Mouse (Mus musculus) intestine, embryonic 15.5 days (tissue): ENCODE measurements around the gene Cgrrf1. TPM values are rescaled to one million over a fixed set of nuclear protein-coding genes. Genes with fewer than 3 reads are reported as not detected.
"Not testable (repeated sequence)": the region's sequence is repeated elsewhere in the genome, so short reads cannot be mapped to it uniquely, and the experiment has no call there.

ENCODE experiments used
- ATAC-seq: fragments of 200-750 bp; cut with Nextera tagmentation; 2 replicates; pipeline ENCODE4 v1.8.0; 2017; ENCODE audit warnings: moderate TSS enrichment, moderate library complexity
- H3K27ac ChIP-seq: fragments of 300-500 bp; sonication (generic); 2 replicates; pipeline ENCODE4 v1.5.1; 2015; ENCODE audit warnings: mild to moderate bottlenecking, inconsistent platforms
- H3K27me3 ChIP-seq: fragments of 300-500 bp; sonication (generic); replicated peaks from 2 replicates; pipeline ENCODE4 v1.6.1; 2015; ENCODE audit warnings: inconsistent platforms
- H3K36me3 ChIP-seq: fragments of 300-500 bp; sonication (generic); 2 replicates; pipeline ENCODE4 v1.6.1; 2015; ENCODE audit warnings: inconsistent platforms
- H3K4me1 ChIP-seq: fragments of 300-500 bp; sonication (generic); replicated peaks from 2 replicates; pipeline ENCODE4 v1.6.1; 2015; ENCODE audit warnings: inconsistent platforms
- H3K4me2 ChIP-seq: fragments of 300-500 bp; sonication (generic); replicated peaks from 2 replicates; pipeline ENCODE4 v1.6.1; 2015; ENCODE audit warnings: mild to moderate bottlenecking, inconsistent platforms
- H3K4me3 ChIP-seq: fragments of 300-500 bp; sonication (generic); replicated peaks from 2 replicates; pipeline ENCODE4 v1.5.1; 2015; ENCODE audit warnings: inconsistent platforms
- H3K9ac ChIP-seq: fragments of 300-500 bp; sonication (generic); 2 replicates; pipeline ENCODE4 v1.6.1; 2015; ENCODE audit warnings: inconsistent platforms
- H3K9me3 ChIP-seq: fragments of 300-500 bp; sonication (generic); 2 replicates; pipeline ENCODE4 v1.6.1; 2016; ENCODE audit warnings: inconsistent platforms
- WGBS: fragments of 180-500 bp; shearing (Covaris S2); methylation state at CpG from one replicate; pipeline ENCODE4 v1.1.7; 2015; 5-methylcytosine and 5-hydroxymethylcytosine counted together
- polyA plus RNA-seq: library from polyadenylated mRNA; unstranded; fragments of >200 nt; fragmentation: Nextera tagmentation; extraction: Ambion mirVana; gene quantifications from 2 replicates; pipeline ENCODE4 v1.2.1, GENCODE M21; 2015

Gene Cgrrf1
- polyA plus RNA-seq, 1 experiment from 2014 or later: 21.6 TPM

- Histone ChIP-seq H3K9ac (no peak overlapping the region), H3K27ac (no peak overlapping the region), H3K4me2 (no peak overlapping the region), H3K9me3 (no peaks in the 10 kb centered on the region), H3K36me3 (no peaks in the 10 kb centered on the region), H3K27me3 (no peaks in the 10 kb centered on the region), H3K4me3 (no peak overlapping the region), H3K4me1 (no peaks in the 10 kb centered on the region)
- WGBS: 78% methylated on average over 1 of the region's 1 CpGs
- ATAC-seq: no peak
Measured at GRCm38 (mm10) chr14:46803791-46804190, 28.1 kb upstream of the Cgrrf1 start.

- Histone ChIP-seq H3K4me2 (no peak overlapping the region), H3K4me3 (no peak overlapping the region), H3K9ac (no peak overlapping the region), H3K27me3 (no peaks in the 10 kb centered on the region), H3K9me3 (no peaks in the 10 kb centered on the region), H3K27ac (no peak overlapping the region), H3K4me1 (no peaks in the 10 kb centered on the region), H3K36me3 (peaks cover 1% of the 10 kb centered on the region; the same call in 1 of the 2 replicates)
- ATAC-seq: no peak
- 86% methylated on average over 5 of the region's 5 CpGs for WGBS
Measured at GRCm38 (mm10) chr14:46806186-46806585, 25.7 kb upstream of the Cgrrf1 start.

- Histone ChIP-seq H3K36me3 (peaks cover 7% of the 10 kb centered on the region; the same call in 1 of the 2 replicates), H3K4me1 (no peaks in the 10 kb centered on the region), H3K27ac (no peak overlapping the region), H3K4me3 (no peak overlapping the region), H3K4me2 (no peak overlapping the region), H3K27me3 (no peaks in the 10 kb centered on the region), H3K9ac (no peak overlapping the region), H3K9me3 (no peaks in the 10 kb centered on the region)
- no peak for ATAC-seq
- 80% methylated on average over 3 of the region's 3 CpGs for WGBS
Measured at GRCm38 (mm10) chr14:46807927-46808326, 24.0 kb upstream of the Cgrrf1 start.

GRCm38 (mm10) chr14:46815640-46816039, 16.3 kb upstream of the Cgrrf1 start:
- Histone ChIP-seq H3K36me3 (peaks cover 14% of the 10 kb centered on the region), H3K9ac (no peak overlapping the region), H3K27ac (no peak overlapping the region), H3K27me3 (no peaks in the 10 kb centered on the region), H3K4me3 (no peak overlapping the region), H3K9me3 (no peaks in the 10 kb centered on the region), H3K4me1 (0 out of 2 replicates have a peak, but pooled peaks cover 5% of the 10 kb centered on the region), H3K4me2 (no peak overlapping the region)
- 89% methylated on average over 6 of the region's 6 CpGs for WGBS
- ATAC-seq: no peak

GRCm38 (mm10) chr14:46816916-46817622, 14.9 kb upstream of the Cgrrf1 start:
- Histone ChIP-seq H3K4me1 (0 out of 2 replicates have a peak, but pooled peaks cover 5% of the 10 kb centered on the region), H3K36me3 (peaks cover 7% of the 10 kb centered on the region)
- WGBS: 91% methylated on average over 8 of the region's 8 CpGs

GRCm38 (mm10) chr14:46818743-46819142, 13.2 kb upstream of the Cgrrf1 start:
- Histone ChIP-seq H3K36me3 (peaks cover 7% of the 10 kb centered on the region), H3K9me3 (no peaks in the 10 kb centered on the region), H3K9ac (no peak overlapping the region), H3K27ac (no peak overlapping the region), H3K4me1 (0 out of 2 replicates have a peak, but pooled peaks cover 5% of the 10 kb centered on the region), H3K27me3 (no peaks in the 10 kb centered on the region), H3K4me2 (no peak overlapping the region), H3K4me3 (no peak overlapping the region)
- 86% methylated on average over 7 of the region's 7 CpGs for WGBS
- ATAC-seq: no peak

More at GRCm38 (mm10) chr14:46816916-46817622, 14.9 kb upstream of the Cgrrf1 start:
- Histone ChIP-seq H3K27ac (no peak overlapping the region), H3K4me3 (no peak overlapping the region), H3K9ac (no peak overlapping the region), H3K27me3 (no peaks in the 10 kb centered on the region), H3K9me3 (no peaks in the 10 kb centered on the region), H3K4me2 (no peak overlapping the region)
- ATAC-seq: no peak

GRCm38 (mm10) chr14:46819961-46820360, 12.0 kb upstream of the Cgrrf1 start:
- 88% methylated on average over 6 of the region's 6 CpGs for WGBS
- not testable (repeated sequence) for H3K4me2 ChIP-seq

GRCm38 (mm10) chr14:46821271-46821872, 10.6 kb upstream of the Cgrrf1 start:
- peak; percentile 29 for ATAC-seq
- under 1% methylated on average over 11 of the region's 11 CpGs for WGBS

More at GRCm38 (mm10) chr14:46819961-46820360, 12.0 kb upstream of the Cgrrf1 start:
- not testable (repeated sequence) for H3K36me3 ChIP-seq, H3K4me1 ChIP-seq, H3K4me3 ChIP-seq, H3K9me3 ChIP-seq, H3K27me3 ChIP-seq, H3K27ac ChIP-seq, ATAC-seq, H3K9ac ChIP-seq

GRCm38 (mm10) chr14:46821873-46822716, 9.8 kb upstream of the Cgrrf1 start, which contains the start of gene Gmfb:
Gmfb (minus strand) TSS chr14:46822242.
- H3K36me3 ChIP-seq: no peaks in the 10 kb centered on the region
- H3K27ac ChIP-seq: peak within 1 kb of the TSS; percentile 77

More at GRCm38 (mm10) chr14:46821271-46821872, 10.6 kb upstream of the Cgrrf1 start:
- Histone ChIP-seq H3K9ac (peak overlapping the region; percentile 71), H3K4me2 (peak overlapping the region; percentile 66), H3K27me3 (no peaks in the 10 kb centered on the region), H3K27ac (peak overlapping the region; percentile 77), H3K4me3 (peak overlapping the region; percentile 69), H3K36me3 (0 out of 2 replicates have a peak, but pooled peaks cover under 1% of the 10 kb centered on the region), H3K4me1 (0 out of 2 replicates have a peak, but pooled peaks cover 5% of the 10 kb centered on the region), H3K9me3 (no peaks in the 10 kb centered on the region)

GRCm38 (mm10) chr14:46823996-46824395, 7.9 kb upstream of the Cgrrf1 start:
- Histone ChIP-seq H3K27ac (no peak overlapping the region), H3K9me3 (no peaks in the 10 kb centered on the region), H3K4me3 (no peak overlapping the region), H3K27me3 (no peaks in the 10 kb centered on the region), H3K36me3 (no peaks in the 10 kb centered on the region), H3K9ac (no peak overlapping the region), H3K4me2 (no peak overlapping the region), H3K4me1 (0 out of 2 replicates have a peak, but pooled peaks cover 5% of the 10 kb centered on the region)
- ATAC-seq: no peak
- WGBS: 77% methylated on average over 2 of the region's 2 CpGs

More at GRCm38 (mm10) chr14:46821873-46822716, 9.8 kb upstream of the Cgrrf1 start, which contains the start of gene Gmfb:
- no peaks in the 10 kb centered on the region for H3K9me3 ChIP-seq
- ATAC-seq: peak; percentile 96
- peak within 1 kb of the TSS; percentile 66 for H3K4me2 ChIP-seq
- H3K4me1 ChIP-seq: 0 out of 2 replicates have a peak, but pooled peaks cover 5% of the 10 kb centered on the region
- H3K9ac ChIP-seq: peak within 1 kb of the TSS; percentile 71
- WGBS: under 1% methylated on average over 65 of the region's 65 CpGs
- H3K4me3 ChIP-seq: peak within 1 kb of the TSS; percentile 69
- no peaks in the 10 kb centered on the region for H3K27me3 ChIP-seq

- H3K4me3 ChIP-seq: no peak overlapping the region
- H3K9ac ChIP-seq: no peak overlapping the region
- no peak for ATAC-seq
- no peak overlapping the region for H3K27ac ChIP-seq
- WGBS: 44% methylated on average over 1 of the region's 1 CpGs
- H3K9me3 ChIP-seq: no peaks in the 10 kb centered on the region
- no peaks in the 10 kb centered on the region for H3K4me1 ChIP-seq
- no peak overlapping the region for H3K4me2 ChIP-seq
- no peaks in the 10 kb centered on the region for H3K27me3 ChIP-seq
- H3K36me3 ChIP-seq: no peaks in the 10 kb centered on the region
Measured at GRCm38 (mm10) chr14:46827430-46827829, 4.5 kb upstream of the Cgrrf1 start.

GRCm38 (mm10) chr14:46831295-46831694, 630 bp upstream of the Cgrrf1 start:
- H3K9ac ChIP-seq: peak overlapping the region; percentile 74; the same call in 1 of the 2 replicates
- no peaks in the 10 kb centered on the region for H3K27me3 ChIP-seq
- H3K4me3 ChIP-seq: peak overlapping the region; percentile 83
- H3K36me3 ChIP-seq: no peaks in the 10 kb centered on the region
- no peaks in the 10 kb centered on the region for H3K9me3 ChIP-seq
- H3K4me1 ChIP-seq: no peaks in the 10 kb centered on the region
- peak; percentile 30; the same call in 1 of the 2 replicates for ATAC-seq
- H3K4me2 ChIP-seq: peak overlapping the region; percentile 82
- H3K27ac ChIP-seq: peak overlapping the region; percentile 72
- 3% methylated on average over 4 of the region's 4 CpGs for WGBS
